Mouse (Mus musculus) kidney, postnatal 0 days (tissue): ENCODE data around the gene Otud7a. TPM values are rescaled to one million over a fixed set of nuclear protein-coding genes. Genes with fewer than 3 reads are reported as not detected.

ENCODE experiments used
- ATAC-seq: fragments of 200-750 bp; cut with Nextera tagmentation; replicated peaks from 2 replicates; pipeline ENCODE4 v1.8.0; 2017; ENCODE audit warnings: low read depth, moderate number of reproducible peaks, moderate TSS enrichment, moderate library complexity; ENCODE audit not compliant: low FRiP score
- DNase-seq: peaks from one replicate; pipeline ENCODE4 v3.0.0-alpha.2; 2016; ENCODE audit warnings: low spot score
- H3K27ac ChIP-seq: fragments of 300-500 bp; sonication (generic); 2 replicates; pipeline ENCODE4 v1.5.1; 2014; ENCODE audit warnings: mild to moderate bottlenecking
- H3K27me3 ChIP-seq: fragments of 300-500 bp; sonication (generic); 2 replicates; pipeline ENCODE4 v1.6.1; 2014; ENCODE audit warnings: low read length, mixed read lengths; ENCODE audit not compliant: insufficient read depth
- H3K36me3 ChIP-seq: fragments of 300-500 bp; sonication (generic); 2 replicates; pipeline ENCODE4 v1.6.1; 2014; ENCODE audit warnings: low read length, mixed read lengths; ENCODE audit not compliant: insufficient read depth
- H3K4me1 ChIP-seq: fragments of 300-500 bp; sonication (generic); replicated peaks from 2 replicates; pipeline ENCODE4 v1.6.1; 2014; ENCODE audit warnings: antibody characterized with exemption, low read length, mixed read lengths; ENCODE audit not compliant: insufficient read depth
- H3K4me2 ChIP-seq: fragments of 300-500 bp; sonication (generic); 2 replicates; pipeline ENCODE4 v1.6.1; 2014; ENCODE audit warnings: mild to moderate bottlenecking, low read length, moderate library complexity, mixed read lengths
- H3K4me3 ChIP-seq: fragments of 300-500 bp; sonication (generic); replicated peaks from 2 replicates; pipeline ENCODE4 v1.5.1; 2014; ENCODE audit warnings: low read depth, low read length
- H3K9ac ChIP-seq: fragments of 300-500 bp; sonication (generic); 2 replicates; pipeline ENCODE4 v1.6.1; 2014; ENCODE audit warnings: low read depth, low read length
- H3K9me3 ChIP-seq: fragments of 300-500 bp; sonication (generic); replicated peaks from 2 replicates; pipeline ENCODE4 v1.6.1; 2016; ENCODE audit warnings: low read length, inconsistent platforms, mixed read lengths
- CTCF ChIP-seq: IDR thresholded peaks from 2 replicates; pipeline ENCODE4 v1.5.1; 2016; ENCODE audit warnings: antibody characterized with exemption, low read depth, mild to moderate bottlenecking, moderate library complexity
- WGBS: fragments of 180-500 bp; shearing (Covaris S2); extraction: QIAGEN DNeasy Blood & Tissue Kit; methylation state at CpG from one replicate; pipeline ENCODE4 v1.1.7; 2014; 5-methylcytosine and 5-hydroxymethylcytosine counted together
- polyA plus RNA-seq: library from polyadenylated mRNA; unstranded; fragments of >200 nt; fragmentation: Nextera tagmentation; extraction: Ambion mirVana; gene quantifications from 2 replicates; pipeline ENCODE4 v1.2.1, GENCODE M21; 2015

Gene Otud7a
- polyA plus RNA-seq, 1 experiment from 2014 or later = 0.05 TPM

DNA sequence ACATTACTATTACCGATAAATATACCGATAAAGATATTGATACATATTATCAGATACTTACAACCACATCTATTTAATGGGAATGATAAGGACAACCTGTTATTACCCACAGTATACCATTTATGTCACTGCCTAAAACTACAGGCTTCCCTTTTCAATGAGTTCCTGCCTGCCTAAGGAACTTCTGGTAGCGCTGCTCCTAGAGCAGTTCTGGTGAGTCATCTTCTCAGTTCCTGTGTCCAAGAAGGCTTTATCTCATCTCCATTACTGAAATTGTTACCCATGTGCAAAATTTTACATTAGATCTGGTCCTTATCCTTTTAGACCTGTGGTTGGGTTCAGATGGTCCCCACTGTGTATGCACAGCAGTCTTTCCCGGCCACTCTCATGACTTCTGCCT, 95.7 kb downstream of the Otud7a start:
- no peaks in the 10 kb centered on the region for H3K36me3 ChIP-seq

DNA sequence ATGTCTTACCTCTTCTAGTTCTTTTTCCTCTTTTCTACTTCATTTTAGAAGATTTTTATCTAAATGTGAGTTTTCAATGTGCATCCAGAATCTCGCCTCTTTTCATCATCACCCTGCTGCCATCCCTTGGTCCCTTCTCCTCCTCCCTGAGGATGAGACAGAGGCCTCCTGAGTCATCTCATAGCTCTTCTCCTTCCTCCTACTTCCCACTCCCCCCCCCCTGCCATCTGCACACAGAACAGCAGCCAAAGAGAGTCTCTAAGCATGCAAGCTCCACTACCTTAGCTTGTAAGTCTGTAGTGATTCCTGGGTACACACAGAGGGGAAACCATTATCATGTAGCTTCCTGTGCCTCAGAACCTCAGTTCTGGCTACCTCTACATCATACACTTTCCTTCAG, 109.9 kb downstream of the Otud7a start:
- TF ChIP-seq CTCF = no peak
- Histone ChIP-seq H3K4me3 (no peak overlapping the region), H3K36me3 (no peaks in the 10 kb centered on the region), H3K4me1 (no peaks in the 10 kb centered on the region), H3K9ac (no peak overlapping the region), H3K27ac (no peak overlapping the region), H3K27me3 (no peaks in the 10 kb centered on the region), H3K9me3 (no peaks in the 10 kb centered on the region), H3K4me2 (no peak overlapping the region)
- 82% methylated on average over 1 of the region's 1 CpGs for WGBS
- DNase-seq (no peak), ATAC-seq (no peak)

More for the DNA sequence above, 95.7 kb downstream of the Otud7a start:
- ATAC-seq (no peak), DNase-seq (no peak)
- no peak for TF ChIP-seq CTCF
- Histone ChIP-seq H3K9me3 (no peaks in the 10 kb centered on the region), H3K4me2 (no peak overlapping the region), H3K9ac (no peak overlapping the region), H3K27ac (no peak overlapping the region), H3K4me3 (no peak overlapping the region), H3K27me3 (no peaks in the 10 kb centered on the region), H3K4me1 (no peaks in the 10 kb centered on the region)
- 94% methylated on average over 4 of the region's 4 CpGs for WGBS

DNA sequence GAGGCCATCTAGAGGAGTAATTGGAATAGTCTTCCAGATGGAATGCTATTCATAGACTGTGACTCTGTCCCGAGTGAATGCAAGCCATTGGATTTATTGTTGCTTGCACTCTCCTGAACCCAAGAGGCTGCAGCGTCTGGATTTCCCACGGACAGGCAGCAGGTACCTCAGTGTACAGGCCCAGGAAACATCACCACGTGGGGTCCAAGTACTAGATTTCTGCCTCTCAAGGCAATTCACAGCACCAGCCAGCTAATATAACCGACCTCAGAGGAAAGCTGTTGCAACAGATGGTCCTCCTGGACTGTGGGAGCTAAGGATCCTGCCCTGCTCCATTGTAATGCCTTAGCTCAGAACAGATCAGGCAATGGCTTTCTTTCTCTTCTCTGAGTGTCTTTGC, 111.8 kb downstream of the Otud7a start:
- no peak for ATAC-seq
- Histone ChIP-seq H3K9me3 (no peaks in the 10 kb centered on the region), H3K27me3 (no peaks in the 10 kb centered on the region), H3K4me2 (no peak overlapping the region), H3K9ac (no peak overlapping the region), H3K36me3 (no peaks in the 10 kb centered on the region), H3K4me3 (no peak overlapping the region), H3K27ac (no peak overlapping the region), H3K4me1 (no peaks in the 10 kb centered on the region)
- 51% methylated on average over 5 of the region's 5 CpGs for WGBS
- DNase-seq = no peak
- no peak for TF ChIP-seq CTCF

DNA sequence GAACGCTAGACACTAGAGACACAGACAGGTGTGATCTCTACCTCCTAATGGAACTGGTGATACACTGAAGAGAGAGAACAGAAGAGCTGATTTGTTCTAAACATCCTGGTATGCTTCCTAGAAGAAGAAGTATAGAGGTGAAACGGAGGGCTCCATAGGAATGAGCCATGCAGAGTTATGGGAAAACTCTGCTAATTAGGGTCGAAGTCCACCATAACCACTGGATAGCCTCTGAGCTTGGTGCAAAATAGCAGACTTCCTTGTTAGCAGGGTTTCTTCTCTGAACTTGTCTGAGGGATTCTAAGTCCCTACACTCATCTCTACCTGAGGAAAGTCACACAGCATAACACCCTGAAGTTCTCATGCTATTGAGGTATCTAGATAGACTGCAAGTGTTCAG, 114.4 kb downstream of the Otud7a start:
- no peaks in the 10 kb centered on the region for H3K9me3 ChIP-seq
- H3K9ac ChIP-seq = no peak overlapping the region
- DNase-seq (no peak), ATAC-seq (no peak)
- H3K27ac ChIP-seq = no peak overlapping the region
- H3K36me3 ChIP-seq = no peaks in the 10 kb centered on the region
- H3K4me2 ChIP-seq = no peak overlapping the region
- H3K4me3 ChIP-seq = no peak overlapping the region
- H3K4me1 ChIP-seq = no peaks in the 10 kb centered on the region
- no peak for TF ChIP-seq CTCF
- WGBS = 85% methylated on average over 3 of the region's 3 CpGs
- no peaks in the 10 kb centered on the region for H3K27me3 ChIP-seq

DNA sequence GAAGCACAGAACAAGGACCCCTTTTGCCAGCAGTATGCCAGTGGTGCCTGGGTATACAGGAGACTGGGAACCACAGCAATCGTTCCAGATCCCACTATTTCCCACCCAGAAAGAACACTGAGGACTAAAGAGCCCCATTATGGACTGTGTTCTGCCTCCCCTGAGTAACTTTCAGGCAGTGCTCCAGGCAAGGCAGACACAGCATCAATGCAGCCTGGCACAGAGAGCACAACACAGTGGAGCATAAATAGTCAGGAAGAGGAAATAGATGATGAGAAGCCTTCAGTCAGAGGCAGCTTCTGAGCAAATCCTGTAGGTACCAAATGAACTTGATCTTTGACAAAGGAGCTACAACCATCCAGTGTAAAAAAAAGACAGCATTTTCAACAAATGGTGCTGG, 115.1 kb downstream of the Otud7a start:
- H3K9me3 ChIP-seq = no peaks in the 10 kb centered on the region
- DNase-seq (no peak), ATAC-seq (no peak)
- no peaks in the 10 kb centered on the region for H3K27me3 ChIP-seq
- no peak overlapping the region for H3K4me3 ChIP-seq
- H3K9ac ChIP-seq = no peak overlapping the region
- 60% methylated on average over 1 of the region's 1 CpGs for WGBS
- no peak for TF ChIP-seq CTCF
- H3K4me2 ChIP-seq = no peak overlapping the region
- no peaks in the 10 kb centered on the region for H3K4me1 ChIP-seq
- H3K27ac ChIP-seq = no peak overlapping the region
- no peaks in the 10 kb centered on the region for H3K36me3 ChIP-seq

DNA sequence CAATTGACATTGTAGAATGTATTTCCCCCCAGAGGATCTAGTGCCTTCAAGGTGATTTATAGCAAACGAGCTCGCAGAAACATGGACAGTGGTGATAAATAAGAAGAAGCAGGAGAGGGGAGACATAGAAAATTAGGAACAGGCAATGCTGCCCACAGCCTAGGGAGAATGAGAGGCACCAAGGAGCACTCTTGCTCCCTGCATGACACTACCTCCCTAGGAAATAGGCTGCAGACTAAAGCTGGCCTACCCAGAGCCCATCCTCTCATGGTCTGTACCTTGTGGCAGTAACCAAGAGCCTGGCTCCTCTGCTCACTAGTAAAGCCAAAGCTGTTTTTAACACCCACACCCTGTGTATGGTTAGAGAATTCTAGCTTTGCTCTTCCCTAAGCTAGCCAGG, 138.8 kb downstream of the Otud7a start:
- H3K4me3 ChIP-seq = no peak overlapping the region
- no peak overlapping the region for H3K4me2 ChIP-seq
- H3K27me3 ChIP-seq = no peaks in the 10 kb centered on the region
- H3K9ac ChIP-seq = no peak overlapping the region
- H3K4me1 ChIP-seq = no peaks in the 10 kb centered on the region
- H3K36me3 ChIP-seq = no peaks in the 10 kb centered on the region
- no peak for DNase-seq
- WGBS = 54% methylated on average over 2 of the region's 2 CpGs
- H3K27ac ChIP-seq = no peak overlapping the region
- ATAC-seq = no peak
- H3K9me3 ChIP-seq = no peaks in the 10 kb centered on the region
- TF ChIP-seq CTCF = no peak

DNA sequence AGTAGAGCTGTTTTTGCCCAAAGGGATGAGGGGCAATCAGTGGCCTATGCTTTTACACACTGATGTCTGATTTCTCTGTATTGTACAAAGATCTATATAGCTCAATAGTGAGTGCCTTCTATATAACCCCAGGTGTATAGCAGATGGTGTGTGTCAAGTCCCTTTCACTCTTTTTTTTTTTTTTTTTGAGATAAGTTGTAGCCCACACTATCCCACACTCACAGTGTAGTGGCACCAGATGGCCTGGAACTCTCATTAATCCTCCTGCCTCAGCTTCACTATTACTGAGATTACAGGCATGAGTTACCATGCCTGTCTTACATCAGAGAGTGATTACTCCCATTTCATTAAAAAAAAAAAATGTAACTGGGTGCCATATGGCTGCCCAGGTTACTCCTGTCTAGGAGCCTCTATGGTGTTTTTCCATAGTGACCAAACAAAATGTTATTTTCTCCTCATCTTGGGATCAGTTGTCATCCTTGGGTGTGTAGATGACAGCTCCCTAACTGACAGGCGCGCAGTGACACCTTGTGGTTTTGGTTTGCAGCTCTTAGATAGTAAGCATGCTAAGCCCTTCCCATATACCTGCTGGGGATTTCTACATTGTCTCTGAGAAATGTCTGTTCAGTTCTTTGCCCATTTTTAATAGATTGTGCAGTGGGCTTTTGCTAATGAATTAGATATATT, 141.8 kb downstream of the Otud7a start:
- ATAC-seq = no peak
- no peaks in the 10 kb centered on the region for H3K9me3 ChIP-seq
- no peak for TF ChIP-seq CTCF

More for the DNA sequence above, 141.8 kb downstream of the Otud7a start:
- Histone ChIP-seq H3K4me1 (no peaks in the 10 kb centered on the region), H3K9ac (no peak overlapping the region), H3K4me2 (no peak overlapping the region), H3K27me3 (no peaks in the 10 kb centered on the region), H3K4me3 (no peak overlapping the region), H3K36me3 (no peaks in the 10 kb centered on the region), H3K27ac (no peak overlapping the region)
- DNase-seq = no peak
- 65% methylated on average over 2 of the region's 2 CpGs for WGBS
